Mouse (Mus musculus): ENCODE measurements at regions not wholly inside any gene's neighbourhood (a gene's known extent, or its start where the extent isn't known, plus 50 kb on each side); places are given as distances from the start of the nearest gene placed in this dataset.

DNA sequence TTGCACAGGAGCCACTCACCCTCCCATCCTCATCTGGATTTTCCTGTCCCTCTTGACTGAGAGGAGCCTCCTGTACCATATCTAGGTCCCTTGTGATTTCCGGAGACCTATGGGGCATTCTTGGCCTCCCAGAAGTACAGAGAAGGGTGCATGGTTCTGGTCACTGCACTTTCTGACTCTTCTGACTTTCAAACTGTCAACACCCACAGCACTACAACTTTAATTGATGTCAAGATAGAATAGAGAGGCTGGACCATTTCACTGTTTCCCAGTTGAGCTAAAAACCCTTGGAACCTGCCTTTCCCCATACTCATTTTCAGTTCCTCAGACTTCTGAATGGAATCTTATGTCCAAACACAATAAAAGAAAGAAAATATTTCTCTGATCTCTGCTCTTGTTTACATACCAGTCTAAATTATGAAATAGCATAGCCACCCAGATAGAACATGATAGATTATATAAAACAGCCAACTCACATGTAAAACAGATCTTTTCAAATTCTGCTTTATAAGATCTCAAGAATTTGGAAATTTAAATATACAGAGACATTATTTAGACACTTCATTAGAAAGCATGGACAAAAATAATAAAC, 144.2 kb downstream of the Ptger3 start:
- in situ Hi-C loops (cut with MboI, MseI), result no loop called here

GRCm38 (mm10) chr3:157699961-157700360, 133.3 kb downstream of the Ptger3 start:
- in situ Hi-C loops (cut with MboI, MseI), result no loop called here

DNA sequence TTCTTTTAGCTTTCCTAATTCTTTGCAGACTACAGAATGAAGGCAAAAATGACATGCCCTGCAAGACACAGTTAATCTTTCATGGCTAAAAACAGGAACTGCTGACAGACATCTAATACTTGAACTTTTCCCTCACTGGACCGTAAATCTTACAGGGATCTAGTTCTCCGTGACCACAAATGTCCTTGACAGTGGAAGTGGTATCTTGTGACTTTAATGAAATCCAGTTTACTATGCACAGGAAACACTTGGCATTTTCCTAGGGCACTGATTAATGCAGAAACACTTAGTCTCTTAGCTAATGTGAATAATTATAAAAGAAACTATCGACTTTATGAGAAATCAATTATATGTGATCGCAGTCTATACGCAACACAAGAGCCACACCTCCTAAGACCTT, 131.8 kb downstream of the Ptger3 start:
- in situ Hi-C loops (cut with MboI, MseI), result no loop called here

GRCm38 (mm10) chr3:157695128-157696075, 128.7 kb downstream of the Ptger3 start:
- in situ Hi-C loops (cut with MboI, MseI), result no loop called here
